Mouse (Mus musculus) retina, embryonic 14.5 days (tissue): ENCODE measurements at regions not wholly inside any gene's neighbourhood (a gene's known extent, or its start where the extent isn't known, plus 50 kb on each side); places are given as distances from the start of the nearest gene placed in this dataset.

Source experiments
- DNase-seq: peaks from one replicate; pipeline ENCODE4 v3.0.0-alpha.2; 2015; ENCODE audit warnings: low spot score

DNA sequence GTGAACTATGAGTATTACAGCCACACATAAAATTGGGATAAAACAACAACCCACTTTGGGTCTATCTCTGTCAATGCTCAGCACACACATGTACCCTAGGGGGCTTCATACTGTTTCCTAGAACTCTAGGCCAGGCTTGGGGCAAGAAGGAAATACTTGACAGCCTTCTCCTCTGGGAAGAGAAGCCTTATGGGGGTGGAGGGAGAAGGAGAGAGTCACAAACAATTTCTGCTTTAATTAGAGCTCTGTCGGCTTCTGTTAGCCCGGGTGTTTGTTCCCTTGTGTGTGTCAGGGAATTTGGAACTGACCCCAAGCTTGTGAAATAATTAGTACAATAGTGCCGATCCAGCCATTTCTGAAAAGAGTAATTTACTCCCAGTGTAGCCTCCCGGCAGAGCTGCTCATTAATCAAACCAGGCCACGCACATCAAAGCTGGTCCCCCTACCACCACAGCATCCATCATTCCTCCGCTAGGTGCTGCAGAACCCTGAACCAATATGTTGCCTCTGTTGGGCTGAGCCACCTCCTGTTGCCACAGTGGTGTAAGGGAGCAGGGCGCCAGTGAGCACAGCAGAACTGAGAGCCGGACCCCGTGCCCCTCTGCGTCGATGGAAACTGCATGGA lies 307.3 kb downstream of the Tmem114 start:
- peak; percentile 43 for DNase-seq

DNA sequence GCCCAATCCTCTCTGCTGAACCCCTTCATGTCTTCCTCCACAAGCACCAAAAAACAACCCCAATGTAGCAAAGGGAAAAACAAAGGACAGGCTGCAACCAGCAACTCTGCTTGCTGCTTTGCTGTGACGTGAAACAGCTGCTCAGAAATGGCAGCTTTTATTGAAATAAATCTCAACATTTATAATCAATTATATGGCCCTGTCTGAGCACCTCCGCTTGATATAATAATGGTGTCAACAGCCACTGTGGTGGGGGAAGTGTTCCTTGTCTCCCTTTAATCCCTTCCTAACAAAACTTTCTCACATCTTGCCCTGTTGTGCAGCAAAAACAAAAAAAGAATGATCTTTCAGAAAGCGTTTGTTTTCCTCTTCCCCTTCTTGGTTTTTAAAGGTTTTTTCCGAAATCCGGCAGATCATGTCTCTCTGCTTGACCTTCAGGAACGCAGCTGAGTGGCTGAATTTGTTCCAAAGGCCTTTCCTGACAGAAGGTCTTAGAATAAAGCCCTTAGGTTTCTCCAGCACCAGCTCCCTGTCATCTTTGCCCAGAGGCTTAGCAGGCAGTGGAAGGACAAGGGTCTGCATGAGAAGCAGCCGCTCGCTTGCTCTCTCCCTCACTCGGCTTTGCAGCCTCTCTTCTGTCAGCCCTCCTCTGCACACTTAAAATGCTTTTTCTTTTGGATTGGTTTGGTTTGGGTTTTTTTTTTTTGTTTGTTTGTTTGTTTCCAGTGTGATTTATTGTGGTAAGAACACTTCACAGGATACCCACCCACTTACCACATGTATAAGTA lies 313.4 kb downstream of the Tmem114 start:
- DNase-seq, result no peak

DNA sequence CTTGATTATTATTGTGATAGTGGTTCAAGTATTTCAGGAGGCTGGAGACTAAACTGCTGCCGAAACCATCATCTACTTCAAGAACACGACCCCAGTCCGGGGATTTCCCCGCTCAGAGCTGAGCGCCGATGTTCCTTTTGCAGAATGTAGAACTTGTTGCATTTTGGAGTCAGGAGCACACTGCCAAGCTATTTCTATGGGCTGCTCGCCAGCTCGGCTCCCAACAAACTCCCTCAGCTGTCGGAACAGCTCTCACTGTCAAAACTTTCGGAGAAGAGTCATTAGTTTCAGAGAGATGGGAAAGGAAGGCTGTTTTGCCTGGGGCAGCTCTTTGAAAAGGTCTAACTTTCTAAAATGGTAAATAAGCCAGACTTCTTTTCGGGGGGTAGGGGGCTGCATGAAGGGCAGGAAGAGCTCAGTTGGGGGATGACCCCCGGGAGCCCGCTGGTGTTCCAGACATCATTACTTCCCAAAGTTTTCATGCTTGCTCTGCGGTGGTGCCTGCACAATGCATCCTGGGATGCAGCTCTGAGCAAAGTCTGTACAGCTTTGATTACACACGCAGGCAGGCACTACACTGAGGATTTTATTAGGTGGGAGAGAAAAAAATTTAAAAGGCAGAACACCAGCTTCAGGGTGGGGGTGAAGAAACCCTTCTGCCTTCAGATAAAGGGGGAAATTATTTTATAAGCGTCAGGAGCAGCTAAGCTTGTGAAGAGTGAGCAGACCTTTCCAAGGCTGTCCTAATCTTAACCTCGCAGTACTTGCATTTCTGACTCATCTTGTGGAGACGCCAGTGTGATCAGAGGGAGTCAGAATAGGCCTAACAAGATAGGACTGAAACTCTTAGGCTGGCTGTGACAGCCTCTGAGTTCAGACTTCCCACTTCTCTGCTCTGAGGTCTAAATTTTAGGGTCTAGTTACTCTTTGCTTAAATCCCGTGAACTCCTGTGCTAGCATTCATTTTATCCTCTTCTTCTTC lies 316.5 kb downstream of the Tmem114 start:
- no peak for DNase-seq

DNA sequence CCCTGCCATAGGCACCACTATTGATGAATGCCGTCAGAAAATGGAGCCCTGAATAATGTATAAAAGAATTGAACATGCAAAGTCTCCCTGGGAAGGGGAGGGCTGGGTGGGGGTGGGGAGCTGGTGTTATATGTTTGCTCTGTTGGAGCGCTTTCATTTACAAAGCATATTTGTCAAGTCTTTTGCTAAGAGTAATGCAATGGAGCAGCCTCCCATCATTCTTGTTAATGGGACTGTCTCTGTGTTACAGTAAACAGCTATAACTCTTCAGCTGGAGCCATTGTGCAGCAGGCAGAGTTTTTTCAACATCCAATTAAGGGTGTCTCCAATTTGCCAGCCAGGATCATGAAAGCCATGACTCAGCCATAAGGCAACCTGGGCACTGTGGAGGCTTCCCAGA lies 345.9 kb downstream of the Tmem114 start:
- no peak for DNase-seq

DNA sequence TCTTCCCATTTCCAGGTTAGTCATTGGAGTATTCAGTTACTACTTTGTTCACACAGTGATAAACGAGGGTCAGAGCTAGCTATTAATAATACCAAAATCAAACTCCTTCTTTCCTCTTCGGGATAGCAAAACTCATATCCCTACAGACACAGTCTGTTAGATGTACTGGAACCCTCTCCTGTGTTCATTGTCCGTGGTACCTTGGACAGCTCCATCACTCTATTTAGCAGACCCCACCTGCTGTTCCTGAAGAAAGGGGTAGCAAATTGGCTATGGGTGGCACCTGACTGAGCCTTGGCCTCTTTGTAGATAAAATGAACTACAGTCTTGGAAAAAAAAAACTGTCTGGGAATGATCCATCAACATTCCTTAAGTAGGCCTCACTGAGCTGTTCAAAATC lies 346.5 kb downstream of the Tmem114 start:
- DNase-seq, result peak; percentile 27

DNA sequence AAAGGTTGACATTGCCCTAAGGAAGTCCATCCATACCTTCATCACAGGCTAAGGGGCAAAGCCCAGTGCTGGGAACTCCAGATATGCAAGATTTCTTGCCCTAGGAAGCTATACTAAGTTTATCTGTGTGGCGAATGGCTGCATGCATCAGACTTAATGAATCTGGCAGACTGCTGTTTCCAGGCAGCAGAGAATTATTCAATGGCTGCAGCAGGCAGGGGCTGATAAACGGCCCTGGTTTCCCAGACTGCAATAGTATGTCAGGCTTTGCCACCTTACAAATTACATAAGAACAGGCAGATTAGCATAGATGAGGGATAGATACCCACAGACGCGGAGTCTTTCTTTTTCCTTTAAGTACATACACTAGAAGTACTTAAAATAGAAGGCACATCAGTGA lies 350.2 kb downstream of the Tmem114 start:
- DNase-seq, result no peak

DNA sequence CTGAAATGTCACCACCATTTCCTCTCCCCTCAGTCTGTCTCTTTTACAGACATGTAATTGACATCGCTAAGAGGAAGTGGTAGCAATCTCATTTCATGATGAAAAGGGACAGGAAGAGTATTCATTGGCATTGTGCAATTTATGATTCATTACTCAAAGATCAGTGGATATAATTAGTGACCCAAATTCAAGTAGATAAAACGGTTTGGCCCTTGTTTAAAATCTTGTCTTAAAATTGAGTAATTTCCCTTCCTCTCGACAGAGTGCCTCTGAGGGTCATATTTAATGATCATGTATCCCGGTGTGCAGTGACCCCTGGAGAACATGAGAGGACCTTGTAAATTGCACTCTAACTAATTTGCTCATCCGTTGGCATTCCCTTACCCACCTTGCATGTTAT lies 371.0 kb downstream of the Tmem114 start:
- DNase-seq, result peak; percentile 45

DNA sequence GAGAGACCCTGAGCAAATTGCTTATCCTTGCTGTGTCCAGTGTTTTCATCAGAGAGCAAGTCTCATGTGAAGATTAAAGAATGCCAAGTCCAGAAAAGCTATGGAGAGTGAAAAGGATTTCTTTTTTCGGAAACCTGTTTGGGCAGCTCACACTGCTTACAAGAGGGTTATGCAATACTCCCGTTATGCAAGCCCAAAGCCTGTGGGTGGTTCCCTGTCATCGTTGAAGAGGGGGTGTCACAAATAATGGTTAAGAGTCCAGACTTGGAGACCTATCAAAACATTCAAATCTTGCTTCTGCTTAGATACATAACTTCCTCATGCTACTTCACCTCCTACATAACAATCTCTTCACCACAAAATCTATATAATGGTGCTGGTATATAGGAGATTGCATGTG lies 416.0 kb downstream of the Tmem114 start:
- no peak for DNase-seq

DNA sequence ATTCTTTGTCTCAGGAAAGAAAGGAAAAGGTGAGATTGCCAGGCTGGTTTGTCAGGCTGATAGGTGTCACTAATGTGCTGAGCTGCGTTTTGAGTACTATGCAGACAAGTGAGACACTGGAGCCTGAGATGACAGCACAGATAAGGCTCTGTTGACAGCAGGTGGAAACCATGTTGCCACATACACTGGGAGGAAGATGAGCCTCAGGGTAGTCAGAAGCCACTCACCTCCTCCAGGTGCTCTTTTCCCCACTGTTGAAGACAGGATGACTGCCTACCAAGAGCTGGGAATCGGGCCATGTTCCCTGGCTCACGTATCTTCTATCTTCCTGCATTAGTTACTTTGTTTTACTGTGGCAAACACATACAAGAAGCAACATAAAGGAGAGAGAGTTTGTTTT lies 418.3 kb downstream of the Tmem114 start:
- DNase-seq, result no peak

DNA sequence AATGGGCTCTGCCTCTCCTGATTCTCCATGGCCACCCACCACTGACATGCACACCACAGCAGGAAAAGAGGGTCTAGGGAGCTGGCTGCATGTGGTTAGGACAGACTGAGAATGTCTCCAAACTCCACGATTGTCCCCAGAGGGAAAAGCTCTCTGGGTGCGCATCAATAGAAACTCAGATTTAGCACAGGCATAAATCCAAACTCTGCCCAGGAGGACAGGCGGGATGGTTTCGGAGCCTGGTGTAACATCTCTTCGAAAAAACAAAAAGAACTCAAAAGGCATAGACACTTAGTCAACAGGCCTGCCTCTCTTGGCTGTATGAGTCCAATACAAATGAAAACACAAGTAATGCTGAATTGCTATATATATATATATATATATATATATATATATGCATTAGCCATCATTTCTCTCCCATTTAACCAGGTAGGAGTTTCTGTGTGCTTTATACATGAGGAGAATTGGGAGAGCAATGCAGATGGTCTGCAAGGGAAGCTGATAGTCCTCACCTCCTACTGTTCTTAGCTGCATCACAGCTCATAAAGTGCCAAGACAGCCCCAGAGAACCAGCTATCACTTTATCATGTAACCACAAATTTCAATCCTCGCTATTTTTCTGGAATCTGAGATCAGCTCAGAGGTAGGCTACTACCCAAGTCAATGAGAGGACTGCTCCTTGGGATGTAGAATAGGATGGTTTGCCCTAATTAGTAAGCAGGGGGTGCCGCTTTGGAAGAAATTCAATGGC lies 422.4 kb downstream of the Tmem114 start:
- DNase-seq, result no peak

DNA sequence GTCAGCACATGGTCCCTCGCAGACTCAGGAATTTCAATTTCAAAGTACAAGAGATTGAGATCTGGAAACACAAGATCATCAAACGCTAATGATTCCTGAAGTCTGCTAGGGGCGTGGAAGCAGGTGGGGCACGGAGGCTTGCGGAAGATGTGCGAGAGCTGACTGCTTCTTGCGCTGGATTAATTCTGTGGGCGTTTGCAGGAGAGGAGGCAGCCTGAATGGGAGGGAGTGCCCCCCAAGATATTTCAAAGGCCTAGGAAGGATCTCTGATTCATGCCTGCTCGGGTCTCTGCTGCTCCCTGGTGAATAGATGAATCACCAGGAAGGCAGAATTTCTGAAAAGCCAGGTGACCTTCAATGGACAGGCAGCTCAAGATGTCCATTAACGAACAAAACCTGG lies 442.1 kb downstream of the Tmem114 start:
- no peak for DNase-seq

DNA sequence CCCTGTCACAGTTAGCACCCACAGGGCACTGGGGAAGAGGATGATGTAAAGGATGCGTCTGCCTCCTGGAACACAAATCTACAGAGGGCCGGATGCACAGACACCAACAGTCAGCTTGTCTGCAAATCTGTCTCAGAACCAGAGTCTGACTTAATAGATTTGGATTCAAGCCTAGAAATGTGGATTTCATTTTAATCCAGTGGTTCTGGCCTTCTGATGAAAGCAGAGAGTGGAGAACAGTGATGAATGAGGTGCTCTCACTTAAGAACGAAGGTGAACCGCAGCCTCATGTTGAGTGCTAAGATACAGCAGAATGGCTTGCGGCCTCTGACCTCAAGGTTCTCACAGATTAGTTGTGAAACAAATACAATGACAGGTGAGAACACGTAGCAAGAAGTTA lies 446.5 kb downstream of the Tmem114 start:
- DNase-seq, result no peak

DNA sequence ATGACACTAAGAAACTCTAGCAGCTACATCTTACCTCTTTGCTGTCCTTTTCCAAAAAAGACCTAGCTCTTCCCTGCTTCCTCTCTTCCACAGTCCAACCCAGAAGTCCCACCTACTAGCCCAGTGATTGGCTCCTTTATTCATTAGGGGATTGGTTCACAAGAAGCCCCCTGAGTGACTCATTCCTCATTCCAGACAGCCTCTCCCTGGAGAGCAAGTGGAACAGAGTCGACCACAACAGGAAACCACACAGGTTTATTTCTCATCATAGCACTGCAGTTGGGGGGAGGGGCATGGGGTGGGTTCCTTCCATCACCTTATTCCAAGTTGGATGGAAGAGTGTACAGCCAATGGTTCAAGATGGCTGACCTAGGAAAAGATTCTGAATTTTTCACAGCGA lies 473.3 kb downstream of the Tmem114 start:
- no peak for DNase-seq

DNA sequence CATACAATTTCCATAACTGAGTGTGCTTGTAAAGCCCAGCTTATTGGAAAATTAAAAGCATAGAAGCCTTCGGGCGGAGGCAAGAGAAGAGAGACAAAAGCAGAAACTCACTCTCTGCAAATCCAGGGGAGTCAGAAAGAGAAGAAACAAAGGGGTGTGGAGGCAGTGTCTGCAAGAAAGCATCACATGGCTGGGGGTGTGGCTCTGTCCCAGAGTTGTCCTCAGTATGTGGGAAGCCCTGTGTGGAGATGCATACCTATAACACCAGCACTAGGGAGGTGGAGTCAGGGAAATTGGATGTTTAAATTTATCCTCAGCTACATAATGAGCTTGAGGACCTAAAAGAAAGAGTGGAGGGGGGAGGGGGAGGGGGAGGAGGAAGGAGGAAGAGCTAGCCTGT lies 482.6 kb downstream of the Tmem114 start:
- no peak for DNase-seq

DNA sequence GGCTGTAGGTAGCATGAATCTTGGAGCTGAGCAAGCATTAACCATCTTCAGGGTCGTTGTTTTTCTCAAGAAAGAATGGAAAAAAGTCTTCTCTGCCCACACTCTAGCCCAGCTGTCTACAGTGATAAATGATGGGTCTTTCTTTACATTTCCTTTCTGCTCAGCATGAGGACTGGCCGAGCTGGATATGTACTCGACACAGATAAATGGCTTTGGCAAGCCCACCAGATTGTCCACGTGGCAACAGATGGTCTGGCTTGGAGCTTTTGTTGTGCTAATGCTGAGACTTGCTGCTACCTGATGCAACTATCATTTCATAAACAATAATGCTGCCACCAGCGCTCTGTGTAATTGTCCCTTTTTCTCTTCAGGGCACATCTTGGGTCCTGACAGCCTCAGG lies 487.8 kb downstream of the Tmem114 start:
- no peak for DNase-seq

DNA sequence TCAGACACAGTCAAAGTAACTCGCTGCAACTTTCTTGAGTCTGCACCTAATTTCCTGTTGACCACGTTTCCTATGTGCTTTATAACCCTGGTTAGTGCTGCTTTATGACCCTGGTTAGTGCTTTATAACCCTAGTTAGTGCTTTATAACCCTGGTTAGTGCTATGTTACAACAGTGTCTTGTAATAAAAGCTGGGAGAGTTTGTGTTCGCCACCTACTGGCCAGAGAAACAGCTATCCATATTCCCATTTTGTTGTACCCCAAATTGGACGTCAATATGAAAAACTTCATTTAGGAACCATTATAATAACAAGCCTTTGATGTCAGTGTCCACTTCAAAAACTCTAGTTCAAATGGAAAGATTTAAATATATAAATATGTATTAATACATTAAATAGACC lies 492.6 kb downstream of the Tmem114 start:
- peak; percentile 53 for DNase-seq

DNA sequence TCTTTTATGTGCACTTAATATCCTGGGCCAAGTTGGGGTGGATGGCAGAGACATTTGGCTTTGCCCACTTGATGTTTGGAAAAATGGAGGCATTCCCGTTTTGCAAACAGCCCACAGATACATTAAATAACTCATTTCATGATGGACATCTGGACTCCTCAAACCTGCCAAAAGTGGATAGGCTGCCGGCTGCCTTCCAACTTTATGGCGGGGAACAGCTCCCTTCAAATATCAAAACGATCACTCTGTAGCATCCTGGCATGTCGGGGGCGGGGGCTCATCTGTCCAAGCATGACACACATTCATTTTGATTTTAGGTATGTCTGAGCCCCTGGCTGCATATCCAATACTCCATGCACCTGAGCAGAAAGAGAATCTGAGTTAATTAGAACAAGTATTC lies 493.3 kb downstream of the Tmem114 start:
- no peak for DNase-seq

DNA sequence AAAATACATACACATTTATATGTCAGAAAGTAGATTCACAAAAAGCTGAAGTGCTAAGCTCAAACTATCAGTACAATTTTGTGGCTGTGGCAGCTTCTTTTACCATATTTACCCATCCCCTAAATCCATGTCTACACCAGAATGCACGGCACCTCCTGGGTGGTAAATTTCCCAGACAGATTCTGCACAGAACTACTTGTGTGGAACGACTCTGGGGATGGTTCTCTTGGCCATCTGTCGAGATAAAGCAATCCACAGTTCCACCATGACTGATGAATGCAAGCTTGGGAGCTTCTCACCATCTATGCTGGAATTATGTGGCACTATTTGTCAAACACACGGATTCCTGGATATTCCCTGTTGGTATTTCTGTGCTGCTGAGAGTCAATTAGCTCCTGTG lies 495.8 kb downstream of the Tmem114 start:
- DNase-seq, result peak; percentile 1

DNA sequence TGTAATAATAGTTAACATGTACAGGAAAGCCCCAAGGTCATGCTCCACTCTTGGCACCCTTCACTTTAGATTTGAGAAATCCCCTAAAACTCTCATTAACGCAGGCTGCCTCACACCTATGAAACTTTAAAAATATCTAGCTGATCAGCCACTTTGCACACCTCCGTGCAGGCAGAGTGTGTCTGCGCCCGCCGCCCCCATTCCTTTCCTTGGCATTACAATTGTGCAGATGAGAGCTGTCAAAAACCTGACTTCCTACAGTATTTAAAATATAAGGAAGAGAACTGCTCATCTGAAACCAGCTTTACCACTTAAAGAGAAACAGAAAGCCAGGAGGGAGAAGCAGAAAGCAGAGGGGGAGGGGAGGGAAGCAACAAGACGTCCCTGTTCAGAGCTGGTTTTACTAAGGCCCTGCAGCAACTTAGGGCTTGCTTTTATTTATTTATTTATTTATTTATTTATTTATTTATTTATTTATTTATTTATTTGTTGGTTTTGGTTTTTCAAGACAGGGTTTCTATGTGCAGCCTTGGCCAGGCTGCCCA lies 496.5 kb downstream of the Tmem114 start:
- peak; percentile 1 for DNase-seq

DNA sequence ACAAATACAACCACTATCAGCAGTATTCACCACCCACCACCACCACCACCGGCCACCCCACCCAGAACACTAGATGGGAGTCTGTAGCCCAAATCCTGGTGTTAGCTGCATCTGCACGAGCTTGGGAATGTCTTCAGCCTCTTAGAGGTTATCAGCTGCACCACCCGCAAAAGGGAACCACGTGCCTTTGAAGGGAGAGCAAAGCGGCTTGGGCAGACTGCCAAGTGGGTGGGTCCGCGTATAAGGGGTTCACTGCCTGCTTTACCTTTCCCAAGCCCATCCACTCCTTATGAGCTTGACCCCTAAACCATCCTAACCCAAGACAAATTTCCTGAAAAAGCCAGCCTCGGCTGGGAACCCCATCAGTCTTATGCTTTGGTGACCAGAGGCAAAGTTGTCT lies 497.2 kb downstream of the Tmem114 start:
- peak; percentile 13 for DNase-seq

DNA sequence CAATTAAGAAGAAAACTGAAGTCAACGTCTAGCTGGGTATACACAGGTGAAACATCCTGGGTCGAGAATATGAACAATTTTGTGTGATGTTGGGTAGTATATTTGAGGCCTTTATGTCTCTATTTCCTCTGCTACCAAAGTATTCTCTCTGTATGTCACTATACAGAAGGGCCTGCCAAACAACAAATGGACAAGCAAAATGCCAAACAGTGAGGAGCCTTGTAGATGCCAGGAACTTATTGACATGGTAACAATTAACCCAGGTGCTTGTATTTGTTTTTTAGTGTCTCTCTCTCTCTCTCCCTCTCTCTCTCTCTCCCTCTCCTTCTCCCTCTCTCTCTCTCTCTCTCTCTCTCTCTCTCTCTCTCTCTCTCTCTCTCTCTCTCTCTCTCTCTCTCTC lies 529.1 kb downstream of the Tmem114 start:
- DNase-seq, result no peak

DNA sequence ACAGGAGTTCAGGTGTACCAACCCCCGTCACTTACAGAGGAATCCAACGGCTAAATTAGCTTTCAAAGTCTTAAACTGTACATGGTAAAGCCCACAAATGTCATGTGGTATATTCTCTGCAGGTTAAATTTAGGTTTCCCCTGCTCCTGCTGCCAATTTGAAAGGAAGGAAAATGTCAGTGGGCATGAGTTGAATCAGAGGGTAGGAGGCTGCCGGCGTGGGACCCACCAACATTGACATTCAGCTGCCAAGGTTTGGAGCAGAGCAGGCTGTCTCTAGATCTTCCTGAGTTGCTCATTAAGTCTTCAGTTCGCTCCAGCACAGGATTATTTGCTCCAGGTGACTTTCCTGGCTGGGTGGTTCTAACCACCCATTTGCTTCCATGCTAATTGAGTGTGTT lies 532.1 kb downstream of the Tmem114 start:
- DNase-seq, result no peak
